Mouse (Mus musculus): Measurements from ENCODE around the gene Sept3.

DNA sequence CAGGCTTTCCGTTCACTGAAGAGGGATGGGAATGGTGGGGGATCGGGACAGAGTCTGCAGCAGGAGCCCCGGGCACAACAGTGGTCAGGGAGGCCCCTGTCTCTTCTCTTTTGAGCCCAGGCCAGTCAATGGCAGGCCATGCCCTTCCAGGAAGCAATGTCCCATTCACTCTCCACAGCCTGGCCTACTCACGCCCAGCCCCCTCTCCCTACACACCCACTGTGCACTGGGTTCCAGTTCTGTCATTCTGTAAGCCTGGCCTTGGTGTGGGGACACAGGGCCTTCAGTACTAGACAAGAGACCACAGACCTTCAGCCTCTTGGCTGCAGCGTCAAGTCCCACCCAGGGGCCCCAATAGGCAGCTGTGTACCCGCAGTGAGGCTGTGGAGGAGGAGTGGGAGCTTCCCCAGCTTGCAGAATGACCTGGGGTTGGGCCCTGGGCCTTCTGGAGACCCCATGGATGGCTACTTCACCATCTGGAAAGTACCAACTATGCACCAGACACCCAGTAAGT, 44.5 kb upstream of the Sept3 start:
- no peak for TF ChIP-seq POLR2A (IDR thresholded peaks at IDR 0.05; ENCODE audit: insufficient read depth, low read depth, low read length)
- no peak for TF ChIP-seq CTCF (IDR thresholded peaks at IDR 0.05; ENCODE audit: insufficient read depth, low read depth, low read length)

All from olfactory bulb, adult 2 months (tissue).